Mouse (Mus musculus) frontal cortex, adult 2 months (tissue): ENCODE results near the gene Atg4b. TPM values are rescaled to one million over a fixed set of nuclear protein-coding genes. Genes with fewer than 3 reads are reported as not detected.
"Not testable (repeated sequence)": the region's sequence is repeated elsewhere in the genome, so short reads cannot be mapped to it uniquely, and the experiment has no call there.

ENCODE experiments used
- DNase-seq, 2 experiments: peaks; one replicate each; pipeline ENCODE4 v3.0.0; 2022; ENCODE audit warnings: low spot score in 1 of 2; ENCODE audit errors: extremely low spot score in 1 of 2
- polyA plus RNA-seq: library from polyadenylated mRNA; depleted of rRNA; stranded (reverse); fragments of >200 nt; gene quantifications from 2 replicates; pipeline ENCODE4 v1.2.3, GENCODE M21; 2012

The Atg4b gene
- polyA plus RNA-seq, 1 experiment: 49.9 TPM

- DNase-seq: peak in 1 of 2 experiments; percentile 26
These were observed 4.0 kb downstream of the Atg4b start for GRCm38 (mm10) chr1:93755291-93755610.

GRCm38 (mm10) chr1:93755618-93756017 lies 4.3 kb downstream of the Atg4b start:
- no peak for DNase-seq

GRCm38 (mm10) chr1:93756154-93756553 lies 4.9 kb downstream of the Atg4b start:
- DNase-seq: no peak

GRCm38 (mm10) chr1:93760076-93760475 lies 8.8 kb downstream of the Atg4b start:
- DNase-seq: no peak

GRCm38 (mm10) chr1:93763531-93763930 lies 12.2 kb downstream of the Atg4b start:
- DNase-seq: not testable (repeated sequence)

- DNase-seq: peak in 1 of 2 experiments; percentile 8
These were observed 13.7 kb downstream of the Atg4b start for GRCm38 (mm10) chr1:93764871-93765591.

GRCm38 (mm10) chr1:93767600-93767999 lies 16.3 kb downstream of the Atg4b start:
- DNase-seq: no peak

- DNase-seq: no peak
These were observed 18.6 kb downstream of the Atg4b start for GRCm38 (mm10) chr1:93769901-93770300.

- DNase-seq: no peak
These were observed 25.4 kb downstream of the Atg4b start for GRCm38 (mm10) chr1:93776686-93777085.

GRCm38 (mm10) chr1:93786912-93787311 lies 35.6 kb downstream of the Atg4b start:
- no peak for DNase-seq

GRCm38 (mm10) chr1:93794526-93794925 lies 43.2 kb downstream of the Atg4b start:
- no peak for DNase-seq

GRCm38 (mm10) chr1:93795886-93796285 lies 44.6 kb downstream of the Atg4b start:
- DNase-seq: no peak

GRCm38 (mm10) chr1:93800670-93801503 lies 49.6 kb downstream of the Atg4b start:
- no peak for DNase-seq

GRCm38 (mm10) chr1:93801741-93802238 lies 50.5 kb downstream of the Atg4b start, which contains the start of gene Dtymk:
Gene Dtymk, minus strand, starts transcription at chr1:93801934.
- peak; percentile 91 to 94 for DNase-seq

GRCm38 (mm10) chr1:93802771-93803170 lies 51.5 kb downstream of the Atg4b start:
- no peak for DNase-seq

- DNase-seq: peak; percentile 97 to 100
These were observed 52.5 kb downstream of the Atg4b start, which contains the start of gene Ing5 for GRCm38 (mm10) chr1:93803556-93804507. Gene Ing5, plus strand, starts transcription at chr1:93803965.

- DNase-seq: no peak
These were observed 53.5 kb downstream of the Atg4b start for GRCm38 (mm10) chr1:93804818-93805217.

GRCm38 (mm10) chr1:93805221-93805951 lies 54.1 kb downstream of the Atg4b start:
- no peak for DNase-seq

- DNase-seq: no peak
These were observed 57.6 kb downstream of the Atg4b start for GRCm38 (mm10) chr1:93808871-93809270.

- no peak for DNase-seq
These were observed 58.7 kb downstream of the Atg4b start for GRCm38 (mm10) chr1:93810011-93810410.
